Mouse (Mus musculus): ENCODE results near the gene Art3.
"Not testable (repeated sequence)": the region's sequence is repeated elsewhere in the genome, so short reads cannot be mapped to it uniquely, and the experiment has no call there.

Gene Art3

DNA sequence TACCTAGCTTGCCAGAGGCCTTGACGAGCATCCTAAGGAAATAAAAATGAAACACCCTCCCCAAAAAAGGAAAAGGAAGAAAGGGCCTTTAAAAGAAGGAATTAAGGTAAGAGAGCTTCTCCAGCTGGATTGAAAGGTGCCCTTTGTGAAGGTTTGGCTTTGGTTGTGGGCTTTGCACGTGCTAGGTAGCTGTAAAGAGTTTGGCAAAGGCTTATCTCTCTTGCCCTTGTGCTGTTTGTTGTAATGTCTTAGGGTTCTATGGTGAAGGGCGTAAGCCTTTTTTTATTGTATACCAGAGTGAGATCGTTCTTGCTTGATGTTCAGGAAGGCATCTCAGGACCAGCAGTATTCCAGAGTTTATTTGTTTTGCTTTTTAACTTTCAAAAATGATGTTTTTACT is 9.0 kb downstream of the Art3 start:
- DNase-seq, result no peak

DNA sequence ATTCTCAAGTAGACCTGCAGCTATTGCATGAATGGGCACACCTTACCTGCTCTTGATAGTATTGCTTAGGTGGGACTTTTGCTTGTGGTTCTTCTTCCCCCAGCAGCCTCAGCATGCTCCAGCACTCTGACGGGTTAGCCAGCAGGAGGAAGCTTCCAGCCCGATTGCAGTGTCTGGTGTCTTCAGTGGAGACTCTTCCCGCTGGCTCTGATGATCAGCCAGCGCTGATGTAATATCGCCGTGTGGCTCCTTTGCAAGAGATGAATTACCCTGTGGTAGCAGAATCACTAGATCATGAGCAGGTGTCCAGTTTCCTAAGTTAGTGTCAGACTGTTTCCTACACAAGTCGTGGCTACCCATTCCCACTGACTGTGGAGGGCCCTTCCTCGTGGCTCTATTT is 13.4 kb downstream of the Art3 start:
- no peak for DNase-seq

DNA sequence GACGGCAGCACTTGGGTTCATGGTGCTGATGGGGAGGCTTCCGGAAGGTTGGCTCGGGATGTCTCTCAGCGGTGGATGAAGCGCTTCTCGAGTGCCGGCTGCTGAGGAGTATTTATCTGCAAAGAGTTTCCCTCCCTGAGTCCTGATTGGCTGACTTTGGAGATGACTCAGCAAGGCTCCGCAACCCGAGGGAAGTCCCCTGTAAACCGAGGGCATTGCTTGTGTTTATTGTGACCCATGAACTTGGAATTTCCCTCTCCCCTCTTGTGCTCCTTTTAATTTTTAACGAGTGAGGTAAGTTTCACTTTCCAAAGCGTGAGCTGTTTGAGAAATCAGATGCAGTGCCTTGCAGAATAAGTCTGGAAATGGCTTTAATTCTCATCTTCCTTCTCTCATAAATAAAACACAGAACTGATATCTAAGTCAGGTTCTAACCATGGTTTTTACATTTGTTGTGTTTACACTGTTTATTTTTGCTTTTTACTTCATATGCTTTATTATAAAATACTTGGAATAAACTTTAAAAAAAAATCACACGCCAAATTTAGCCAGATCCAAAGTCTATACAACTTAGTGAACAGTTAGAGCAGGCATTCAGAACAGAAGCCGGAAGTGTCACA is 17.3 kb downstream of the Art3 start, which contains the start of gene Cxcl10:
Gene Cxcl10 (minus strand): TSS at position 96 of the 620 bp plus-strand sequence.
- DNase-seq, result no peak

DNA sequence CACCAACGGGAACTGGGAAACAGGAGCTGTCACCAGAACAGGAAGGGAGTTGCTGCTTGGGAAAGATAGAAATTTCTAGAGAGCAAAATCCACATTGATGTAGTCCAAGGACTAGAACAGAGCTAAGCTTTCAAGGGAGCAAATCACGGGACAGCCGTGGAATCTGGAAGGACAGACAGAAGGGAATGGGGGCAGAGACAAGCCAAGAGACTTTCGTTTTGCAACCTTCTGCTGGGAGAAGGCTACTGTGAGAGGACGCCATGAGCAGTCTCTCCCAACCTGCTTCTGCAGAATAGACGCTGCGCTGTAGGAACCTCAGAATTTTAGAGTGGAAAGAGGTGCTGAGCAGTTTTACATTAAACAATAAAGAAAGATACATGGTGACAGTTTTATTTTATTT is 18.1 kb downstream of the Art3 start:
- DNase-seq, result no peak

DNA sequence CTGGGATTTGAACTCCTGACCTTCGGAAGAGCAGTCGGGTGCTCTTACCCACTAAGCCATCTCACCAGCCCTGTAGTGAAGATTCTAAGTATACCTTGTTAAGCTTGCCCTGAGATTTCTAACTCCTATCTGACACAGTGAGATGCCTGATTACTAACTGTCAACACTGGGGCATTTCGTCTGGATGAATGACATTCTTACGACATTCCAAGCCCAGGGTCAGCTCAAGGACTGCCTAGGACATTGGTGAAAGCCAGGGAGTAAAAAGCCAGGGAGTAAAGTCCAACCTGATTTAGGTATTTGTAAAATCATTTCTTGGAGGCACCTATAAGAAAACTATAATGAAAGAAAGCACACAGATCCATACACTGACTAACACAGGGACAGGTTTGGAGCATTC is 21.1 kb downstream of the Art3 start:
- DNase-seq, result not testable (repeated sequence)

DNA sequence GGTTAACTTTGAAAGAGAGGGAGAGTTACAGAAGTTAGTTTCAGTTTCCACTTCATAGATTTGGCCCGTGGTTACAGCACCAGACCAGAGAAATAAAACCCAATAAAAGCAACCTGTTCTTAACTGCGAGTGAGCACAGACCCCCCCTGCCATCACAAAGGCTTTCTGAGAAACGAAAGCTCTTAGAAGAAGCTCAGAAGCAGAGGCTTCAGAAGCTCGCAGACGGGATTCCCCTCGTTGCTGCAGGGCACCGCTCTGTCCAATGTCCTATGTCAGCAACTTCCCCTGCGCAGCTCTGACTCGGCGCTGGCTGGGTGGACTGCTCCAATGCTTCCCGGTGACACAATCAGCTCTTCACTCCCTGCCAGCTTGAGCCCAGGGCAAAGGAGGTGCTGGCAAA is 21.9 kb downstream of the Art3 start:
- DNase-seq, result no peak

DNA sequence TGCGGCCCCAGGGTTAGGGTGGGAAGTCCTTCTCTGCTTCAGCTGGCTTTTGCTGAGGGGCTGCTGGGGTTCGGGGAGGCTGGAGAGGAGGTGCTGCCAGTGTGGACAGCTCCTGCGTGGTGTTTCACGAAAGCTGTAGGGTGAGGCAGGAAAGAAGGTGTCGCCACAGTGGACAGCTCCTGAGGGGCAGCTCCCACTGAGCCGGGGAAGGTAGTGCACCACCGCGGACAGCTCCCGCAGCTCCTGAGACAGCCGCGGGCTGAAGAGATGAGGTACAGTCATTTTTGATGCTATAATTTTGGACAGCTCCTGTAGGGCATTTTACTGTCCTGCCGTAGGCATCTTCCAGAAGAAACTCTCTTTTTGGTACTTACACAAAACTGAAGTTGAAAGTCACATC is 26.4 kb downstream of the Art3 start:
- no peak for DNase-seq

DNA sequence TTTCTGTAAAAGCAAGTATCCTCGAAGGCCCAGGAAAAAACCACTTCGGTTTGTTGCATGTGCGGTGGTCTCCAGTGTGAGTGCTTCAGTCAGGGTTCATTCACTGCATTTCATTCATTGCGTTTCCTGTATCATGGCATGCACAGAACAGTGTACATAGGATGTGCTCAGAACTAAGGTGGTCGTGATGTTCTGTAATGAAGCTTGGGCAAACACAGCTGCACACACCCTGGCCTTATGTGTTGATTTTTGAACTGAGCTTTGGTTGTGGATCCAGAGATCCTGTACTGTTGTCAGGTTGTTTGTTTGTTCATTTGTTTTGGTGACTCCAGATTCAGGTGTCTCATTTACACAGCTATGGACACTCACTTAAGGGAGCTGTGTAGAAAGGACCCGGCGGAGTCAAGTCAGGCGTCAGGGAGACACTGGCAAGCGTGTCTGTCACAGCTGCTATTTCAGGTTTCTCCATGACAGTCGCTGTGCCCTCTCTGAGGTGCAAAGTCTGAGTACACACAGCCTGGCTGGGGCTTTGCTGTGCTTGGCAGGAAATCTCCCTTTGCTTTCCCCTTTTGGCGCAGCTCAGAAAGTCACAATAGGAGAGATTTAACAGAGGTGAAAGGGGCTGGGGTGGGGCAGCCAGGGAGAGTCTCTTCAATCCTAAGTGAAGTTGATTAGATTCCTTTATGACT is 27.3 kb downstream of the Art3 start:
- DNase-seq, result no peak

DNA sequence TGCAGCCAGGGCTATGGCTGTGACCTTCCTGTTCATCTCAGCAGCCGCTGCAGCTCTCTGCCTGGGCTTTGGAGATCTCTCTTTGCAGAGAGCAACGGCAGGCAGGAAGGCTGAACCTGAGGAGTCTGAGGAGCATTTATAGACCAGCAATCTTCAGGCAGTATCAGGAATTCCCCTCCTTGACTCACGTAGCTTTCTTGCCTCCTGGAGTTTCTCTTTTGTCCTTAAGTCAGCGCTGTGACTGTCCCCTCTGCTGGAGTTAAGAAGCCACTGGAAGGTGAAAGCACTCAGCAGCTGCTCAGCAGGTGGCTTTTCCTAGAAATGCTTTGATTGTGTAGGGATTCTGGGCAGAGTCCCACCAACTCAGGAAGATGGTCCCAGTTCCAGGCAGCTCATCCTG is 31.6 kb downstream of the Art3 start:
- no peak for DNase-seq

DNA sequence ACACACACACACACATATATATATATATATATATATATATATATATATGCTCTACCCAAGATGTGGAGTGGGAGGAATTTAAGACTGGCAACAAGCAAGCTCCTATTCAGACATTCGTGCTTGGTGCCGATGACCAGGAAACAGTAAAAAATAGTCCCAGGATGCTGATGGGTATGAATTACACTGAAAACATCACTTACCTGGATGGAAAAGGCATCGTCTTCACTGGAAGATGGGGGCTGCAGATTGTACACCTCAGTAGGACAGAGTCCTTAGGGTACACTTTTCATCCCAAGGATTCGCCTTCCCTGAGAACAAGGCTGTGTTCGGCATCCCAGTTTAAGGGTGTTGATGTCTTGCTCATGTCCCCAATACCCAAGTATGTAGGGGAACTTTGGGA is 32.4 kb downstream of the Art3 start:
- DNase-seq, result no peak

DNA sequence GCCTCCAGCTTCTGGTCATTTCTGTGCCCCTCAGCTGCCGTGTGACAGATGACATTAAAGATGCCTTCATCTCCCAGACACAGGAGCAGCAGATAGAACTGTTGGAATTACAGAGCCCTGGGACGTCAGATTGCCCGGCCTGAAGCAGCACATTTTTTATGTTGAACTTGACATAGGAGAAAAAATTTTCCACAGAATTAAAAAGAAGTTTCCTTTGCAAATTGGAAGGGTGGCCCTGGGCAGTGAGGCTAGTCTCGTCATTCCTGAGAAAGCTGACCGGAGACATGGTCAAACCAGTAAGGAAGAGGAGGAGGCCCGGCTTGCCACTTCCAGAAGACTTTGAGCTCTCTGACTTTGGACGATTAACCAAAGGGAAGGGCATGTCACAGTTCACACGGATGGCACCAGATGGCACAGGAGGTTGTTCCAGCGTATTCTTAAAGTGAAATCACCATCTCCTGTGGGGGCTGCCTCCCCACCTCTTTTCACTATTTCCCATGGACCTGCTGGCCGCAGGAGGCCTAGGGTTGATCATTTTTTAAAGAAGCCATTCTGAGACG is 33.6 kb downstream of the Art3 start:
- no peak for DNase-seq

DNA sequence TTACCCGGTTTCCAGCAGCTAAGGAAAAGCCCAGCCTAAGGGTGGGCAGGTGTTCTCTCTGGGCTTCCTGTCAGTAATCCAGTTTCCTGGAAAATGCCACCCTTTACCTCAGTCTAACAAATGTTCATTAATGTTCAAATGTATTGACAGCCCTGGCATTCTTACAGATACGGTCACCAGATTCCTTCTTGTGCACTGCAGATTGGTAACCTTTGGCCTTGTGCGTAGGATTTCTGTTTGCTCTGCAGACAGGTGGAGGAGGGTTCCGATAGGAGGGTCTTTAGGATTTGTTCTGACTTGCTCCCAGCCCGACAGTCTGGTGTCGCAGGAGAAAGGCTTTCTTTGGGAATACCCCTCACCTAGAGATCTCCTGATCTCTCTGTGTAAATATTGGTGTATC is 34.9 kb downstream of the Art3 start:
- DNase-seq, result no peak

DNA sequence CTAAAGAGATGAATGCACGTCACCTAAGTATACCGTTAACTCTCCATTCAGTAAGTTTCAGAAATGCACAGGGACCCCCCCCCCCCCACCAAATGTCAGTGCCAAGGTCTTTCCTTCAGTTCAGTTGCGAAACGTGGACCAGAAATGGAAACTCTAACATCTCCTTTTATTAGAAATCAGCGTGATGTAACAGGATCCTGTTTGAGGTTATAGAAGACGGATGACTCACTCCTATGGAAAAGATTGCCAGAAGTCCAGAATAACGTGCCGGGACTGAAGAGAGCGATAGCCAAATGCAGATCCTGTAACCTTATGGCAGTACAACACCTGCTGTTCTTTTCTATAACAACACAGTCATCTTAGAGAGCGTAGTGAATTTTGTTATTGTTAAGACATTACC is 36.8 kb downstream of the Art3 start:
- DNase-seq, result peak; percentile 85

DNA sequence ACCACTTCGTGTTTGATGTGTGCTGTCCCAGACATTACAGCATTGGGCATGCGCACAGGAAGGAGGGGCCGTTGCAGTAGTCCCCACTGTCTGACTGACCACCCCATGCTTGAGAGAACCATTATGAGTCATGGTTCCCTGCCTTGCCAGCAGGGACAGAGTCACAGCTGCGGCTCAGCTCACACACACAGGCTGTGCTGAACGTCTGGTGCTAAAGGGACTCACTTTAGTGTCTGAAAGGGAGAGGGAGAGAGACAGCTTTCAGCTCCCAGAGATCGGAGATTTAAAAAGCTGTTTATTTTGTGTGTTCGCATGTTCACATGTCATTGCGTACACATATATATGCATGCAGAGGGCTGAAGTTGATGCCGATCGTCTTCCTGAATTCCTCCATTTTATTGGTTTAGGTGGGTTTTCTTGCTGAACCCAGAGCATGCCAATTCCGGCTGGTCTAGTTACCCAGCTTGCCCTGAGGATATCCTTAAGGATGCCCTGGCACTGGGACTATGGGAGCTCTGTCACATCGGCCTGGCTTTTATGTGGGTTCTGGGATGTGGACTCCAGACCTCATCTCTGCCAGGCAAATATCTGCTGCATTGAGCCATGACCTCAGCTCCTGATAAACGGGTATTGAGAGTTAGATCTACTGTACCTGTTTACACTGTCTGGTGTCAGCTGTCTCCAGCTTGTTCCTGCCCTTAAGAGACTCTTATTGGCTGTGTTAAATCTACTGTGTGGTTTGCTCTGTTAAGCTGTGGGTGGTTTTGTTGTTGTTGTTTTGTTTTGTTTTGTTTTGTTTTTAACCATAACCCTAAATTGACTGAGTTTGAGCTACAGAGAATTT is 37.7 kb downstream of the Art3 start:
- peak; percentile 73 for DNase-seq

DNA sequence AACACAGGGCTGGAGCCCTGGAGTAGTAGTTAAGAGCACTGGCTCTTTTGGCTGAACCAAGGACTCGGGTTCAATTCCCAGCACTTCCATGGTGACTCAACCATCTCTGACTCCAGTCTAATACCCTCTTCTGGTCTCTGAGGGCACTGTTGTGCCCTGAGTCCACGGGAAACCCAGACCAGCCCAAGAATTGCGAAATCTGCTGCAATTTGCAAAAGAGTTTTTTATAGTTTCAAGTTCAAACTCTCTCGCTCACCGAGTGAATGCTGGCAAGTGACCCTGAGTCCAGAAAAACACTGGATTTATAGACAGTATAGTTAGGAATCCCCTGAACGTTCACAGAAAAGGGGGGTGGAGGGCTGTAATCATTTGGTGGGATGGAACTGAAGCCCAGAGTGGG is 38.8 kb downstream of the Art3 start:
- DNase-seq, result no peak

DNA sequence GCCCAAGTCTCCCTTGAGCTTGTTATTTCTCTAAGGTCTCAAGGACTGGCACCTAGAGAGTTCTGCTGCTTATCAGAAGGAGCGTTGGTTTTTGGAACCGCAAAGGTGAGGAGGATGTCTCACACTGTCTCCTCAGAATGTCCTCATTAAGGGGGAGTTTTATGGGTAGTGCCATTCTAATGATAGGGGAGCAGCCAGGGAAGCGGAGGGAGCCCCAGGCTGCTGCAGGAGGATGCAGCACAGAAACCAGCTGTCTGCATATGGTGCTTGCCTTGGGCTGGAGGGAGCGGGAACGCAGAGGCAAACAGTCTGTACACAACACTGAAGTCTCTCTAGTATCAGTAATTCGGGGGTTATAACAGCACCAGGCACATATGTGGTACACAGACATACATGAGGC is 39.3 kb downstream of the Art3 start:
- DNase-seq, result no peak

DNA sequence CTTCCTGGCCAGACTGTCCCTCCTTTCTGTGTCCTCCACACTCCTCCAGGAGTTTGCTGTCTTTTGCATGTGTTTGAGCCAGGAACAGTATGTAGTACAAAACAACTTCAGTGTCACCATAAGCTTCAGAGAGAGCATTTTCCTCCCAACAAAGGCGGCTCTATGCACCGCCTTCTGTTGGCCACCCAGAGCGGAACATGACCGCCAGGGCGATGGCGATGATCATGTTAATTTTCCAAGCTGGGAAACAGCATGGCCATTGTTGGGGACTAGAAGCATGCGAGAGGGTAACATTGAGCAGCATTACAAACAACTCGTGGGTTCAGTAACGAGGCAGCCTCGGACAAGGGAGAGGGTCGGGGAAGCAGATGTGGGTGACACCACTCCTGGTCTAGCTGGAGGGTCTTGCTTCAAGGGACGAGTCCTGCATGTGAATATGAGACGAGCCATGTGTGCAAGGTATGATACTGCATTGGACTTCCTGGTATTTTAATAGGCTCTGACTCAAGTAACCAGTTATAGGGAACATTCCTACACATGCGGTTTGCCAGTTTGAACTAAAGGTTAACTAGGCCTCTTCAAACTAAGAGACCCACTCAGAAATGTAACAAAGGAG is 39.8 kb downstream of the Art3 start:
- no peak for DNase-seq

DNA sequence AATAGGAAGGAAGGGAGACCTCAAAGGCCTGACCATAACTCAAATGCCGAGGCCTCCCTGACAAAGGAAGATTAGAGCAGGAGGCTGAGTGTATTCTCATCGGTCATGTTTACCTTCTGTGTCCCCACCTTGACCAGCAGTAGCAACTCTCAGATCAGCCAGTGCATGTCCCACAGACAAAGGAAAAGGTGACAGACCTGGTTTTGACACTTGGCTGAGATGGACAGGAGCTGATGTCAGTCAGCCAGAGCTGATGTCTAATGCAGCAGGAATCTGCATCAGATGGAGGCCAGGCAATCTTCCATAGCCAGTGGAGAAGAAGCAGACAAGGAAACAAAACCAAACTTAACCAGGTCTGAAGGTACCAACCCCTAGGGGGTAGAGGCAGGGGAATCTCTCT is 41.0 kb downstream of the Art3 start:
- DNase-seq, result no peak

DNA sequence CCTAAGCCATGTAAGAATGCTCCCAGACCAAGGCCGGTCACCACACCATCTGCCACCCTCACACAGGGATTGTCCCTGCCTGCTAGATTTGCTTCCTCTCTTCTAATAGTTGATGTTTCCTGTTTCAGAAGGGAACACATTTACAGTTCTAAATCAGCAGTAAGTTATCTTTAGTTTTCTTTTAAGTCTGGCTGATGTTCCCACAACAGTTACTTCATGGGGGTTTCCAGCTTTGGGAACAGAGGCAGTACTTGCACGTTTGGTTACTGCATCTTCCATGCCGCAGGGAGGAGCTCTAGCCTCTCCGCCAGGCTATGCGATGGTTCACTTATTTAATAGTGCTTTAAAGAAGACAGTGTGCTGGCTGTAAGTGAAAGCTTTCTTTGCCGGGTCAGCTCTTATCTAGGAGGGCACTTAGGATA is 43.1 kb downstream of the Art3 start:
- no peak for DNase-seq

DNA sequence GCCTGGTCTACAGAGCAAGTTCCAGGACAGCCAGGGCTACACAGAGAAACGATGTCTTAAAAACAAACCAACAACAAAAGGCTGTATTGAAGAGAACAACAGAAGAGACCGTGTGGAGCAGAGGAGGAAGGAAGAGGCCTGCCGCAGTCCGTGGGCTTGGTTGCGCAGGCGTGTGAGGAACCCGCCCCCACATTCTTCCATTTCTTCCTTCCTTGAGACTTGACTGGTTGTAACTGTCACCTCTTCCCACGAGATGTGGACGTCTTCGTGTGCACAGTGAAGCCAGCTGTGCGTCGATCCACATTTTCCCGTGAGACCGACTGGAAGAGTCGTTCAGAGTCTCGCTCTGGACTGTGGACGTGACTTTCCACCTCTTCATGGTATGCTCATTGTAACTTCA is 43.7 kb downstream of the Art3 start:
- no peak for DNase-seq

DNA sequence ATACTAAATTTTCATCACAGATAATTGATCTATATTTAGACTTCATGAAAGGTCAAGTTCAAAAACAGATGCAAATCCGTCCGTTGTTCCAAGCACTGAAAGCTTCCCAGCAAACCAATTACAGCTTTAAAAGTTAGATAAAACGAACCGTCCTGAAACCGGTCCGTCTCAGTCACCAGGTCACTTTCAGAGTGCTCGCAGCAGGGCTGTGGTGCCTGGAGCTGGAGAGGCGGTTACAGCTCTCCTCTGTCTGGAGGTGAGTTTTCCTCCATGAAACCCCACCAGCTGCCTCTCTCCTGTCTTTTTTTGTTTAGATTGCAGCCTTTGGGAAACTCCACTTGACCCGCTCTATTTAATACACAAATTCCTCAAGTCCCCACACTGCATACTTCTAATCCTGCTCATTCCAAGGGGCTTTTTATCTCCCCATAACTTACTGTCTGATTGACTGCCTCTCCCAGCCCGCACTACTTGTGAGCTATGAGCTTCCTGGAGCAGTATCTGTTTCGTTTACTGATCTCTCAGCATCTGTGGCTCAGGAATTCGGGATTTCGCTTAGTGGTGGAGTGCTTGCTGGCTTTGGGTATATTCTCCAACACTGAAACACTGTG is 45.3 kb downstream of the Art3 start:
- DNase-seq, result no peak

DNA sequence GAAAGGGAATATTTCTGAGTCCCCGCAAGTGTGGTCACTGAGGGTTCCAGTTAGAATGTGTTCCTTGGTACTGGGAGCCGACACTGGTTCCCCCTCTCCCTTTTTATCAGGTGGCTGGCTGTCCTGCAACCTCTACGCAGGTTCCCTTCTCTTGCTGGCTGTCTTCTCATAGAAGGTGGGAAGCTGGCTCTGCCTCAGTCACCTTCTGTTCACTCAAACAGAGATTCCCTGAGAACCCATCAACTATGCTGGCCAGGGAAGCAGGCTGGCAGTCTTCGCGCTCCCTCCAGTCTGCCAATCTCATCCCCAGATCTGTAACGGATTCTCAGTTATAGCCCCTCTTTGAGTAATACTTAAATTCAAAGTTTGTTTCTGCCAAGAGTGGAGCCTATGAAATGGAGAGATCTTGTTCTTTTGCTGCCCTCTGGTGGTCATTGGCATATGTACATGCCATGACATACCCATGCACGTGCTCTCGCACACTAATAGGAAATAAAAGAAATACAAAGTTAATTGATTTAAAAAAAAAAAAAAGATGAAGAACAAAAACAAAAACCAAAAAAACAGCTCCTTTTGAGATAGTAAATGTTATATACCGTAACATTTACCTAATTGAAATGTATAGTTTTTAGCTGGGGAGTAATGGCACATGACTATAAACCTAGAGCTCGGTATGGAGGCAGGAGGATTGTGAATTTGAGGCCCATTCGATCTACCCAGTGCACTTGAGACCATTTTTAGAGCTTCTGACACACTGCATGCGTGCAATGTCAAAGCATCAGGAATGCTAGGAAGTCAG is 50.1 kb downstream of the Art3 start:
- DNase-seq, result peak; percentile 86
